Mouse (Mus musculus) ES-Bruce4 (cell line): ENCODE measurements around the gene Ap3s2.

Source experiments
- CTCF ChIP-seq: IDR thresholded peaks from one replicate; pipeline ENCODE4 v1.8.1; 2011; ENCODE audit warnings: low read depth, low read length
- EP300 ChIP-seq: IDR thresholded peaks from 2 replicates; pipeline ENCODE4 v1.6.1; 2011; ENCODE audit warnings: low read depth, low read length; ENCODE audit not compliant: insufficient read depth
- POLR2A ChIP-seq: IDR thresholded peaks from one replicate; pipeline ENCODE4 v1.8.1; 2011; ENCODE audit warnings: low read length; ENCODE audit not compliant: insufficient read depth

DNA sequence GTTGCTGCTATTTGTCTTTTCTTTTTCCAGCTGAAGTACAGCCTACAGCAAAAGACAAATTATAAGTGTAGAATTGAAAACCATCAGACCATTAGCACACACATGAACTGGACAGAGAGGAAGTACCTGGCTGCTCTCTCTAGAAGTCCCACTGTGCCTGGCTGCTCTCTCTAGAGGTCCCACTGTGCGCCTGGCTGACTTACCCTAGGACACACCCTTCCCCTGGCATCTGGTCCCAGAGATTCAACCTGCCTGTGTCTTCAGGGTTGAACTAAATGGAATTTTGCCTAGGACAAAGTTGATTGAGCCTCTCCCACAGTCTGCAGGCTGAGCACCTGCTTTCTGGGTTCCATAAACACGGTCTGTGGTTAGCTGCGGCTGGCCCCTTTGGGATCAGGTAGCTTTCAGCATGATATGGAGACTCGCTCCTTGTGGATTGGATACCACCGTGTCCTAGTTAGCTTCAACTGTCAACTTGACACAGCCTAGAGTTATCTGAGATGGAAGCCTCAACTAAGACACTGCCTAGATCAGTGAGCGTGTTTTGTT lies 48.6 kb downstream of the Ap3s2 start:
- TF ChIP-seq CTCF (no peak), POLR2A (no peak), EP300 (no peak)
